Mouse (Mus musculus) lung, adult 2 months (tissue): Measurements from ENCODE around the gene Als2cl.

Experiments used
- CTCF ChIP-seq: fragments of 200-500 bp; IDR thresholded peaks from 2 replicates; pipeline ENCODE4 v1.5.1; 2011; ENCODE audit warnings: mild to moderate bottlenecking, low read length, control low read depth; ENCODE audit not compliant: insufficient read depth
- POLR2A ChIP-seq: fragments of 200-500 bp; IDR thresholded peaks from 2 replicates; pipeline ENCODE4 v1.6.1; 2011; ENCODE audit warnings: low read depth, mild to moderate bottlenecking, control low read depth, low read length, borderline replicate concordance; ENCODE audit errors: extremely low read depth

GRCm38 (mm10) chr9:110836112-110836511, 43.6 kb upstream of the Als2cl start:
- TF ChIP-seq CTCF (no peak), POLR2A (no peak)
